Mouse (Mus musculus) central nervous system, embryonic 18 days (tissue): ENCODE results near the gene Nap1l1. TPM values are rescaled to one million over a fixed set of nuclear protein-coding genes. Genes with fewer than 3 reads are reported as not detected.

Experiments
- polyA plus RNA-seq: library from polyadenylated mRNA; depleted of rRNA; stranded (reverse); fragments of >200 nt; gene quantifications from 2 replicates; pipeline ENCODE4 v1.2.3, GENCODE M21; 2012; rRNA removed

Nap1l1 gene
- 221 and 228 TPM in 2 replicates for polyA plus RNA-seq

GRCm38 (mm10) chr10:111472686-111473510 is at the start of gene Nap1l1:
Gene Nap1l1 (plus strand): TSS chr10:111473223.

GRCm38 (mm10) chr10:111506101-111506925 is 33.3 kb downstream of the Nap1l1 start, which contains the start of gene Phlda1:
Gene Phlda1 (plus strand): TSS chr10:111506286.

Other genes with a start within 250 kb of the Nap1l1 start
- gene Bbs10, start 174.5 kb upstream of the Nap1l1 start, polyA plus RNA-seq: 4.2 and 4.3 TPM in 2 replicates
- gene Phlda1, start 33.1 kb downstream of the Nap1l1 start, polyA plus RNA-seq: 19.3 and 27.6 TPM in 2 replicates